Mouse (Mus musculus): ENCODE measurements at regions not wholly inside any gene's neighbourhood (a gene's known extent, or its start where the extent isn't known, plus 50 kb on each side); places are given as distances from the start of the nearest gene placed in this dataset.

- Histone ChIP-seq H3K4me3 (ENCODE audit: low read depth, low read length) (no peak overlapping the region), H3K27ac (ENCODE audit: insufficient read depth, low read length) (no peak overlapping the region), H3K9me3 (replicated peaks; ENCODE audit: control insufficient read depth, insufficient read depth, low read length, poor library complexity, severe bottlenecking) (no peaks in the 10 kb centered on the region), H3K9ac (ENCODE audit: low read depth, poor library complexity, severe bottlenecking) (no peak overlapping the region), H3K36me3 (ENCODE audit: control insufficient read depth, insufficient read depth, low read length, poor library complexity, severe bottlenecking) (no peaks in the 10 kb centered on the region), H3K27me3 (ENCODE audit: control insufficient read depth, insufficient read depth, low read length, poor library complexity, severe bottlenecking) (no peaks in the 10 kb centered on the region), H3K4me1 (ENCODE audit: control insufficient read depth, insufficient read depth, low read length) (no peaks in the 10 kb centered on the region)
- TF ChIP-seq EP300 (IDR thresholded peaks at IDR 0.05; ENCODE audit: insufficient read depth, low read depth, low read length) (no peak), CTCF (IDR thresholded peaks at IDR 0.05; ENCODE audit: low read depth, low read length) (no peak), POLR2A (IDR thresholded peaks at IDR 0.05; ENCODE audit: insufficient read depth, low read length) (no peak)
Measured at GRCm38 (mm10) chr10:126097896-126098295, 131.9 kb downstream of the Lrig3 start.

- H3K9ac ChIP-seq (ENCODE audit: low read depth, poor library complexity, severe bottlenecking) = no peak overlapping the region
- no peak overlapping the region for H3K27ac ChIP-seq (ENCODE audit: insufficient read depth, low read length)
- H3K4me3 ChIP-seq (ENCODE audit: low read depth, low read length) = no peak overlapping the region
- no peaks in the 10 kb centered on the region for H3K36me3 ChIP-seq (ENCODE audit: control insufficient read depth, insufficient read depth, low read length, poor library complexity, severe bottlenecking)
- H3K27me3 ChIP-seq (ENCODE audit: control insufficient read depth, insufficient read depth, low read length, poor library complexity, severe bottlenecking) = no peaks in the 10 kb centered on the region
- no peaks in the 10 kb centered on the region for H3K9me3 ChIP-seq (replicated peaks; ENCODE audit: control insufficient read depth, insufficient read depth, low read length, poor library complexity, severe bottlenecking)
- TF ChIP-seq CTCF (IDR thresholded peaks at IDR 0.05; ENCODE audit: low read depth, low read length) (no peak), EP300 (IDR thresholded peaks at IDR 0.05; ENCODE audit: insufficient read depth, low read depth, low read length) (no peak), POLR2A (IDR thresholded peaks at IDR 0.05; ENCODE audit: insufficient read depth, low read length) (no peak)
- no peaks in the 10 kb centered on the region for H3K4me1 ChIP-seq (ENCODE audit: control insufficient read depth, insufficient read depth, low read length)
Measured at GRCm38 (mm10) chr10:126102876-126103275, 136.9 kb downstream of the Lrig3 start.

- no peak overlapping the region for H3K27ac ChIP-seq (ENCODE audit: insufficient read depth, low read length)
- H3K4me1 ChIP-seq (ENCODE audit: control insufficient read depth, insufficient read depth, low read length) = no peaks in the 10 kb centered on the region
- H3K27me3 ChIP-seq (ENCODE audit: control insufficient read depth, insufficient read depth, low read length, poor library complexity, severe bottlenecking) = no peaks in the 10 kb centered on the region
- no peak overlapping the region for H3K4me3 ChIP-seq (ENCODE audit: low read depth, low read length)
- H3K36me3 ChIP-seq (ENCODE audit: control insufficient read depth, insufficient read depth, low read length, poor library complexity, severe bottlenecking) = no peaks in the 10 kb centered on the region
- no peaks in the 10 kb centered on the region for H3K9me3 ChIP-seq (replicated peaks; ENCODE audit: control insufficient read depth, insufficient read depth, low read length, poor library complexity, severe bottlenecking)
- H3K9ac ChIP-seq (ENCODE audit: low read depth, poor library complexity, severe bottlenecking) = no peak overlapping the region
- TF ChIP-seq CTCF (IDR thresholded peaks at IDR 0.05; ENCODE audit: low read depth, low read length) (no peak), POLR2A (IDR thresholded peaks at IDR 0.05; ENCODE audit: insufficient read depth, low read length) (no peak), EP300 (IDR thresholded peaks at IDR 0.05; ENCODE audit: insufficient read depth, low read depth, low read length) (no peak)
Measured at GRCm38 (mm10) chr10:126113106-126113505, 147.1 kb downstream of the Lrig3 start.

GRCm38 (mm10) chr10:126115386-126115785 is 149.4 kb downstream of the Lrig3 start:
- H3K27ac ChIP-seq (ENCODE audit: insufficient read depth, low read length) = no peak overlapping the region
- no peak overlapping the region for H3K9ac ChIP-seq (ENCODE audit: low read depth, poor library complexity, severe bottlenecking)
- H3K27me3 ChIP-seq (ENCODE audit: control insufficient read depth, insufficient read depth, low read length, poor library complexity, severe bottlenecking) = no peaks in the 10 kb centered on the region
- no peak for TF ChIP-seq POLR2A (IDR thresholded peaks at IDR 0.05; ENCODE audit: insufficient read depth, low read length)
- no peak for TF ChIP-seq CTCF (IDR thresholded peaks at IDR 0.05; ENCODE audit: low read depth, low read length)
- TF ChIP-seq EP300 (IDR thresholded peaks at IDR 0.05; ENCODE audit: insufficient read depth, low read depth, low read length) = no peak
- H3K4me1 ChIP-seq (ENCODE audit: control insufficient read depth, insufficient read depth, low read length) = no peaks in the 10 kb centered on the region
- no peaks in the 10 kb centered on the region for H3K9me3 ChIP-seq (replicated peaks; ENCODE audit: control insufficient read depth, insufficient read depth, low read length, poor library complexity, severe bottlenecking)
- no peak overlapping the region for H3K4me3 ChIP-seq (ENCODE audit: low read depth, low read length)
- H3K36me3 ChIP-seq (ENCODE audit: control insufficient read depth, insufficient read depth, low read length, poor library complexity, severe bottlenecking) = no peaks in the 10 kb centered on the region

GRCm38 (mm10) chr10:126121626-126122025 is 155.7 kb downstream of the Lrig3 start:
- Histone ChIP-seq H3K4me3 (ENCODE audit: low read depth, low read length) (no peak overlapping the region), H3K27me3 (ENCODE audit: control insufficient read depth, insufficient read depth, low read length, poor library complexity, severe bottlenecking) (no peaks in the 10 kb centered on the region), H3K27ac (ENCODE audit: insufficient read depth, low read length) (no peak overlapping the region), H3K4me1 (ENCODE audit: control insufficient read depth, insufficient read depth, low read length) (no peaks in the 10 kb centered on the region), H3K9me3 (replicated peaks; ENCODE audit: control insufficient read depth, insufficient read depth, low read length, poor library complexity, severe bottlenecking) (no peaks in the 10 kb centered on the region; the same call in 1 of the 2 replicates), H3K36me3 (ENCODE audit: control insufficient read depth, insufficient read depth, low read length, poor library complexity, severe bottlenecking) (no peaks in the 10 kb centered on the region), H3K9ac (ENCODE audit: low read depth, poor library complexity, severe bottlenecking) (no peak overlapping the region)
- TF ChIP-seq POLR2A (IDR thresholded peaks at IDR 0.05; ENCODE audit: insufficient read depth, low read length) (no peak), EP300 (IDR thresholded peaks at IDR 0.05; ENCODE audit: insufficient read depth, low read depth, low read length) (no peak), CTCF (IDR thresholded peaks at IDR 0.05; ENCODE audit: low read depth, low read length) (no peak)

GRCm38 (mm10) chr10:126122504-126122903 is 156.5 kb downstream of the Lrig3 start:
- Histone ChIP-seq H3K27ac (ENCODE audit: insufficient read depth, low read length) (no peak overlapping the region), H3K4me1 (ENCODE audit: control insufficient read depth, insufficient read depth, low read length) (no peaks in the 10 kb centered on the region), H3K9me3 (replicated peaks; ENCODE audit: control insufficient read depth, insufficient read depth, low read length, poor library complexity, severe bottlenecking) (no peaks in the 10 kb centered on the region; the same call in 1 of the 2 replicates), H3K4me3 (ENCODE audit: low read depth, low read length) (no peak overlapping the region), H3K27me3 (ENCODE audit: control insufficient read depth, insufficient read depth, low read length, poor library complexity, severe bottlenecking) (no peaks in the 10 kb centered on the region), H3K9ac (ENCODE audit: low read depth, poor library complexity, severe bottlenecking) (no peak overlapping the region), H3K36me3 (ENCODE audit: control insufficient read depth, insufficient read depth, low read length, poor library complexity, severe bottlenecking) (no peaks in the 10 kb centered on the region)
- TF ChIP-seq CTCF (IDR thresholded peaks at IDR 0.05; ENCODE audit: low read depth, low read length) (no peak), EP300 (IDR thresholded peaks at IDR 0.05; ENCODE audit: insufficient read depth, low read depth, low read length) (no peak), POLR2A (IDR thresholded peaks at IDR 0.05; ENCODE audit: insufficient read depth, low read length) (no peak)

Measured in ES-Bruce4 (cell line).